Mouse (Mus musculus): ENCODE measurements around the gene Ppp1r16b.

- no peak for TF ChIP-seq CTCF (IDR thresholded peaks at IDR 0.05; ENCODE audit: low read depth, low read length)
- TF ChIP-seq TAL1 (conservative IDR thresholded peaks at IDR 0.05; ENCODE audit: low read depth, low read length), result no peak
- no peak for TF ChIP-seq GATA1 (IDR thresholded peaks at IDR 0.05; ENCODE audit: borderline replicate concordance, low read length)
- no peak for TF ChIP-seq POLR2AphosphoS5 (IDR thresholded peaks at IDR 0.05; ENCODE audit: insufficient replicate concordance, low read depth, low read length)
These were observed 8.3 kb downstream of the Ppp1r16b start for GRCm38 (mm10) chr2:158673493-158673892.
